Mouse (Mus musculus) hindbrain, embryonic 11.5 days (tissue): ENCODE measurements around the gene 2410004B18Rik. TPM values are rescaled to one million over a fixed set of nuclear protein-coding genes. Genes with fewer than 3 reads are reported as not detected.

Experiments
- ATAC-seq: fragments of 200-750 bp; cut with Nextera tagmentation; 2 replicates; pipeline ENCODE4 v1.8.0; 2017; ENCODE audit warnings: mild to moderate bottlenecking, moderate TSS enrichment, moderate library complexity; ENCODE audit not compliant: low FRiP score
- DNase-seq: peaks from one replicate; pipeline ENCODE4 v3.0.0-alpha.2; 2015; ENCODE audit warnings: low spot score
- H3K27ac ChIP-seq: fragments of 300-500 bp; sonication (generic); 2 replicates; pipeline ENCODE4 v1.5.1; 2014; ENCODE audit warnings: mild to moderate bottlenecking, low read depth, low read length
- H3K27me3 ChIP-seq: fragments of 300-500 bp; sonication (generic); 2 replicates; pipeline ENCODE4 v1.6.1; 2014; ENCODE audit warnings: mild to moderate bottlenecking, low read length, moderate library complexity, mixed read lengths; ENCODE audit not compliant: control insufficient read depth, insufficient read depth
- H3K36me3 ChIP-seq: fragments of 300-500 bp; sonication (generic); 2 replicates; pipeline ENCODE4 v1.6.1; 2014; ENCODE audit warnings: mild to moderate bottlenecking, low read length, moderate library complexity, mixed read lengths; ENCODE audit not compliant: control insufficient read depth, insufficient read depth
- H3K4me1 ChIP-seq: fragments of 300-500 bp; sonication (generic); replicated peaks from 2 replicates; pipeline ENCODE4 v1.6.1; 2014; ENCODE audit warnings: low read length, mixed read lengths; ENCODE audit not compliant: control insufficient read depth, insufficient read depth
- H3K4me2 ChIP-seq: fragments of 300-500 bp; sonication (generic); replicated peaks from 2 replicates; pipeline ENCODE4 v1.6.1; 2014; ENCODE audit warnings: mild to moderate bottlenecking, low read depth, low read length
- H3K4me3 ChIP-seq: fragments of 300-500 bp; sonication (generic); 2 replicates; pipeline ENCODE4 v1.5.1; 2014; ENCODE audit warnings: low read depth, low read length
- H3K9ac ChIP-seq: fragments of 300-500 bp; sonication (generic); 2 replicates; pipeline ENCODE4 v1.6.1; 2014; ENCODE audit warnings: low read depth, low read length
- H3K9me3 ChIP-seq: fragments of 300-500 bp; sonication (generic); 2 replicates; pipeline ENCODE4 v1.6.1; 2016; ENCODE audit warnings: low read length; ENCODE audit not compliant: control insufficient read depth
- WGBS: fragments of 180-500 bp; shearing (Covaris S2); extraction: QIAGEN DNeasy Blood & Tissue Kit; methylation state at CpG from one replicate; pipeline ENCODE4 v1.1.7; 2014; 5-methylcytosine and 5-hydroxymethylcytosine counted together
- polyA plus RNA-seq: library from polyadenylated mRNA; unstranded; fragments of >200 nt; fragmentation: Nextera tagmentation; extraction: Ambion mirVana; gene quantifications from 2 replicates; pipeline ENCODE4 v1.2.1, GENCODE M21; 2014

2410004B18Rik gene
- polyA plus RNA-seq, 1 experiment from 2014 or later, result 69.3 TPM

- WGBS, result 0% methylated on average over 39 of the region's 101 CpGs
- Histone ChIP-seq H3K9me3 (no peaks in the 10 kb centered on the region), H3K27me3 (peaks cover 23% of the 10 kb centered on the region), H3K4me2 (peak overlapping the region; percentile 89), H3K9ac (peak overlapping the region; percentile 68), H3K27ac (peak overlapping the region; percentile 62; the same call in 1 of the 2 replicates), H3K36me3 (no peaks in the 10 kb centered on the region), H3K4me1 (peaks cover 5% of the 10 kb centered on the region; the same call in 1 of the 2 replicates), H3K4me3 (peak overlapping the region; percentile 62)
- DNase-seq (peak; percentile 67), ATAC-seq (peak; percentile 77)
These were observed 50.3 kb downstream of the 2410004B18Rik start for GRCm38 (mm10) chr3:145987970-145988683.

GRCm38 (mm10) chr3:145988684-145989575 is 51.1 kb downstream of the 2410004B18Rik start:
- H3K9ac ChIP-seq, result peak overlapping the region; percentile 68
- peak overlapping the region; percentile 89 for H3K4me2 ChIP-seq
- H3K36me3 ChIP-seq, result no peaks in the 10 kb centered on the region
- under 1% methylated on average over 44 of the region's 45 CpGs for WGBS
- H3K4me1 ChIP-seq, result peaks cover 5% of the 10 kb centered on the region; the same call in 1 of the 2 replicates
- ATAC-seq (peak; percentile 55), DNase-seq (no peak)
- H3K27ac ChIP-seq, result no peak overlapping the region
- peaks cover 23% of the 10 kb centered on the region for H3K27me3 ChIP-seq
- H3K9me3 ChIP-seq, result no peaks in the 10 kb centered on the region
- peak overlapping the region; percentile 62 for H3K4me3 ChIP-seq

- H3K4me1 ChIP-seq, result peaks cover 5% of the 10 kb centered on the region; the same call in 1 of the 2 replicates
- H3K9me3 ChIP-seq, result no peaks in the 10 kb centered on the region
- no peak overlapping the region for H3K9ac ChIP-seq
- ATAC-seq (no peak), DNase-seq (no peak)
- 7% methylated on average over 11 of the region's 11 CpGs for WGBS
- peak overlapping the region; percentile 89 for H3K4me2 ChIP-seq
- H3K36me3 ChIP-seq, result no peaks in the 10 kb centered on the region
- peaks cover 23% of the 10 kb centered on the region for H3K27me3 ChIP-seq
- no peak overlapping the region for H3K27ac ChIP-seq
- peak overlapping the region; percentile 62 for H3K4me3 ChIP-seq
These were observed 51.8 kb downstream of the 2410004B18Rik start for GRCm38 (mm10) chr3:145989576-145990081.

- H3K9me3 ChIP-seq, result no peaks in the 10 kb centered on the region
- peaks cover 5% of the 10 kb centered on the region; the same call in 1 of the 2 replicates for H3K4me1 ChIP-seq
- H3K4me2 ChIP-seq, result no peak overlapping the region
- H3K36me3 ChIP-seq, result no peaks in the 10 kb centered on the region
- ATAC-seq (no peak), DNase-seq (no peak)
- WGBS, result 88% methylated on average over 13 of the region's 13 CpGs
- H3K27ac ChIP-seq, result no peak overlapping the region
- H3K27me3 ChIP-seq, result peaks cover 23% of the 10 kb centered on the region
- no peak overlapping the region for H3K4me3 ChIP-seq
- no peak overlapping the region for H3K9ac ChIP-seq
These were observed 53.3 kb downstream of the 2410004B18Rik start for GRCm38 (mm10) chr3:145991130-145991529.

- H3K4me1 ChIP-seq, result peaks cover 5% of the 10 kb centered on the region; the same call in 1 of the 2 replicates
- H3K4me2 ChIP-seq, result no peak overlapping the region
- H3K9me3 ChIP-seq, result no peaks in the 10 kb centered on the region
- H3K27ac ChIP-seq, result no peak overlapping the region
- H3K4me3 ChIP-seq, result no peak overlapping the region
- WGBS, result 86% methylated on average over 10 of the region's 10 CpGs
- DNase-seq (no peak), ATAC-seq (no peak)
- H3K9ac ChIP-seq, result no peak overlapping the region
- H3K36me3 ChIP-seq, result no peaks in the 10 kb centered on the region
- peaks cover 18% of the 10 kb centered on the region for H3K27me3 ChIP-seq
These were observed 54.3 kb downstream of the 2410004B18Rik start for GRCm38 (mm10) chr3:145991976-145992730.

- DNase-seq (no peak), ATAC-seq (no peak)
- no peak overlapping the region for H3K4me2 ChIP-seq
- no peak overlapping the region for H3K27ac ChIP-seq
- peaks cover 5% of the 10 kb centered on the region; the same call in 1 of the 2 replicates for H3K4me1 ChIP-seq
- no peak overlapping the region for H3K4me3 ChIP-seq
- H3K9me3 ChIP-seq, result no peaks in the 10 kb centered on the region
- no peaks in the 10 kb centered on the region for H3K36me3 ChIP-seq
- peaks cover 13% of the 10 kb centered on the region for H3K27me3 ChIP-seq
- no peak overlapping the region for H3K9ac ChIP-seq
- 92% methylated on average over 10 of the region's 10 CpGs for WGBS
These were observed 55.0 kb downstream of the 2410004B18Rik start for GRCm38 (mm10) chr3:145992796-145993195.

GRCm38 (mm10) chr3:145993481-145994201 is 55.8 kb downstream of the 2410004B18Rik start:
- DNase-seq (no peak), ATAC-seq (no peak)
- Histone ChIP-seq H3K4me3 (no peak overlapping the region), H3K27me3 (peaks cover 6% of the 10 kb centered on the region), H3K9me3 (no peaks in the 10 kb centered on the region), H3K36me3 (no peaks in the 10 kb centered on the region), H3K9ac (no peak overlapping the region), H3K4me1 (peaks cover 3% of the 10 kb centered on the region; the same call in 1 of the 2 replicates), H3K4me2 (no peak overlapping the region), H3K27ac (no peak overlapping the region)
- 88% methylated on average over 14 of the region's 14 CpGs for WGBS
